Mouse (Mus musculus) adipocyte (in vitro differentiated cells): ENCODE measurements around the gene Osbpl5.

Experiments
- DNase-seq: peaks from one replicate; pipeline ENCODE4 v3.0.0-alpha.2; 2016; ENCODE audit warnings: low spot score

Osbpl5 gene

DNA sequence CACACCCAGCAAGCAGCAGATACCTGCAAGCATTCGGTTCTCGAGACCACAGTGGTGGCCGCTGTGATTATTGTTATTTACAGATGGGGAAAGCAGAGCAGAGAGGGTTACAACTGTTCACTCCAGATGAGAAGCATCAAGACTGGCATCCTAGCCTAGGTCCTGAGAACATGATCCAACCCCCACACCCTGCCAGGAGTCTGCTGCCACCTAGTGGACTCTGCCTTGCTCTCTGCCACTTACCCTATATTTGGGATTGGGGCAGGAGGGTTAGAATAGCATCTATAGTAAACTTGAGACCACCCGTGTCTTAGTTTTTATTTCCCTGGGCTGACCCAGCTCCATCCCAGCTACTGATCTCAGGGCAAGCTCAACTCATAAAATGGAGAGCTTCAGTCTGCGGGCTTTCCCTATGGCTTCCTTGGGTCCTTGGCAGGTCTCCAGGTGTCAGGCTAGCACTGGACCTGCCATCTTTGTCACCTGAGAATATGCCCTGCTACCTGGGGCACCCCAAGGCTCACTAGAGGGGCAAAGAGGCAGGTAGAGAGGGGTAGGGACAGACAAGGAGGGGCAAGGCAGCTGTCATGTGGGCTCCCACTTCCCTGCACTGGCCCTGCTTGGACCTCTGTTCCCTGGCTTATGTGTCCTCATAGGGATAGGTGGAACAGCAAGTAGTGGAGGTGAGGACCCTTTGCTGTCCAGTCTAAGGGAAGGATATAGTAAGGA is 2.6 kb downstream of the Osbpl5 start:
- DNase-seq = peak; percentile 83

DNA sequence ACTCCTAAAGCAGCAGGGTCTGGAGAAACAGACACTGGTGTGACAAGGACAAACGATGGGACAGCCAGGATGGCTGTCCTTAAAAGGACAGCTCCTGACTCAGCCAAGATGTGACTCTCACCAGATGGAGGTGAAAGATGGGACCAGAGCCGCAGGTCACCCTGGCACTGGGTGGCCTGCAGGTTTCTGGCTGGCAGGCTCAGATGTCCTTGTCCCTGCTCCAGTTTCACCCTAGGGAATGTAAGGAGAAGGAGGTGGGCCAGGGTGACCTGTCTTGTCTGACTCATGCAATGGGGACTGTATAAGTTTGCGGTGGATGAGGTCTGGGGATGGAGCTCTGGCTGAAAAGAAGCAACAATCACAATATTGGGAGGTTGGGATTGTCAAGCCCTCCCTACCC is 4.2 kb downstream of the Osbpl5 start:
- DNase-seq = no peak

DNA sequence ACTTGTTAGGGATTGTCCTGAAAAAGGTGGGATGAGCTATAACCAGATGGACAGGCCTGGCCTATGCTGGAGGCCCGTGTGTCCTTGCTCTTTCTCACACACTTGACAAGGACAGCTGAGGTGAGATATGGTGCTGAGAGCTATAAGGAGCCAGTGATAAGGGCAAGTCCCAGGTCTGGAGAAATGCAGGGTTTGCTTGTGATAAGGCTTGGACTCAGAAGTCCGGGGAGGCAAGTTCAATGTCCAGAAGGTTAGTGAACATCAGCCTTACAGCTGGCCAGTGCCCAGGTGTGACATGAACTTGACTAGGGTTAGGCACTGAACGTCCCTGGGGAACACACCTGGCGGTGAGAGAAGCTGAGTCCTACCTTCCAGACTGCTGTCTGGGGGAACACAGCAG is 4.7 kb downstream of the Osbpl5 start:
- DNase-seq = no peak

DNA sequence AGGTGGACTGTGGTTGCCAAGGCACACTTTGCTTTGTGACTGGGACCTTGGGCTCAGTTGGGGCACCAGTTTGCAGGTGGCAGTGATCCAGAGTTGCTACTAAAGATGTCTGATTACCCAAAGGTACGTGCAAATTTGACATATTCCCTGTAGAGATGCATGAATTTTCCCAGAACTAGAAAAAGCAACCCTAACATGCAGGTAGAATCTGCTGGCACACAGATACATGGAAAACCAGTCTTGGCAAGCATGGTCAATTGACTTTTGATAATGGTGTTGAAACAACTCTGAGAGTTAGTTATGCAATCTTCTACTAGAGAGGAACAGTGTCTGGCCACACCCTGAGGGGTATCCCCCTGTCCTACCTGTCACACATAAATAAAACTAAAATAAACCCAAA is 5.4 kb downstream of the Osbpl5 start:
- DNase-seq = no peak

DNA sequence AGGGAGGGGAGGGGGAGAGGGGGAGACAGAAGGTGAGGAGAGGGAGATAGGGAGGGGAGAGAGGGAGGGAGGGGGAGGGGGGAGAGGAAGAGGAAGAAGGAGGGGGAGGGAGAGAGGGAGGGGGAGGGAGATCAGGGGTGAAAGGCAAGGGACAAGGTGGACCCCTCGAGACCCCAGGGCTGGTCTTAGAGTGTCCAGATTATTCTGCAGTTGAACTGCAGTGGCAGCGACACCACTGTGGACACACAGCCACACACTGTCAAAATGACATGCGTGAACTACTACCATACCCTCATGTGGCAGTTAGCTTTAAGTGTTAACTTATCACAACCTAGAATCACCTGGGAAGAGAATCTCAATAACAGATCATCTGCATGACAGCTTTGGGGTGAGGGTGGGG is 7.7 kb downstream of the Osbpl5 start:
- DNase-seq = no peak

DNA sequence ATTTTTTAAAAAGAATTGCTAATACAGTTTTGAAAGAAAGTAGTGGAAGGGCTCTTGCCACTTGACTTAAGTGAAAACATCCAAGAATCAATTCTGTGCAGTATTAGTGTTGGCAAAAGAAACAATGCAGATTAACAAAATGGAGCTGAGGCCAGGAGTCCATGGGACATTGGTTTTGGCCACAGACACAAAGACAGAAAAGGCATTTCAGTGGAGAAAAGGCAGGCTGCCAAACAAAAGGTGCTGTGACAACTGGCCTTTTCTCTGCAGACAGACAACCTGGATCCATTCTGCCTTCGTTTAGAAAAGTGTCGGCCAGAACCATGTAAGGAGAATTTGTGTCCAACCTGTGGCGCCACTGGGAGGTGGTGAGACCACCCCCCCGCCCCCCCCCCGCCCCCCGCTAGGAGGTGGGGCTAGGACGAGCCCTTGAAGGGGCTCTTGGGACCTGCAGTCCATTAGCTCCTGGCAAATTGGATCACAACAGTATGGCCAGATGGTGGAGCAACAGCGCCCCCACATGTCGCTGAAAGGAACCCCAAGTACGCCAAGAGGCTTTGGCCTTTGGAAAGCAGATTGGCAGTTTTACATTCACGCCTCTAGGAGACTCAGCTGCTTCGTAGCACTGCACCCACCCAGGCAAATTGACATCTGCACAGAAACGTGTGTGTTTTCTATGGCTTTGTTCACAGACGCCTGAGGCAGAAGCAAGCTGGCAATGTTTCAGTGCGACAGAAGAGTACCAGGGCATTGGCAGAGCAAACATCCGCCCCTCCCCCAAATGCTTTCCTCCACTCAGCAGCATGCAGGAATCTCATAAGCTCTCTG is 8.5 kb downstream of the Osbpl5 start:
- DNase-seq = peak; percentile 86

DNA sequence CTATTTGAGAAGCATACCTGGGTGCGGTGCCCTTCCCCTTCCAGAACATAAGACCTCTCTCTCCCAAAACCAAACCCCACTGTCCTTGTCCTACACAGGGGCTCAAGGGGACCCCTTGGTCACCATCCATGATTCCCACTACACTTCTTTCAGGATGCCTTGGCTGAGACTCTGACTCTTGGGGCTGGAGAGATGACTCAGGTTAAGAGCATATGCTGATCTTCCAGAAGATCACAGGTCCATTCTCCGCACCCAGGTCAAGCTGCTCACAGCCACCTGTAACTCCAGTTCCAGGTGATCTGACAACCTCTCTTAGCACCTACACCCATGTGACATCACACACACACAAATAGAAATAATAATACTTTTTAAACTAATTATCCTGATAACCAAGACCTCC is 16.1 kb downstream of the Osbpl5 start:
- no peak for DNase-seq

DNA sequence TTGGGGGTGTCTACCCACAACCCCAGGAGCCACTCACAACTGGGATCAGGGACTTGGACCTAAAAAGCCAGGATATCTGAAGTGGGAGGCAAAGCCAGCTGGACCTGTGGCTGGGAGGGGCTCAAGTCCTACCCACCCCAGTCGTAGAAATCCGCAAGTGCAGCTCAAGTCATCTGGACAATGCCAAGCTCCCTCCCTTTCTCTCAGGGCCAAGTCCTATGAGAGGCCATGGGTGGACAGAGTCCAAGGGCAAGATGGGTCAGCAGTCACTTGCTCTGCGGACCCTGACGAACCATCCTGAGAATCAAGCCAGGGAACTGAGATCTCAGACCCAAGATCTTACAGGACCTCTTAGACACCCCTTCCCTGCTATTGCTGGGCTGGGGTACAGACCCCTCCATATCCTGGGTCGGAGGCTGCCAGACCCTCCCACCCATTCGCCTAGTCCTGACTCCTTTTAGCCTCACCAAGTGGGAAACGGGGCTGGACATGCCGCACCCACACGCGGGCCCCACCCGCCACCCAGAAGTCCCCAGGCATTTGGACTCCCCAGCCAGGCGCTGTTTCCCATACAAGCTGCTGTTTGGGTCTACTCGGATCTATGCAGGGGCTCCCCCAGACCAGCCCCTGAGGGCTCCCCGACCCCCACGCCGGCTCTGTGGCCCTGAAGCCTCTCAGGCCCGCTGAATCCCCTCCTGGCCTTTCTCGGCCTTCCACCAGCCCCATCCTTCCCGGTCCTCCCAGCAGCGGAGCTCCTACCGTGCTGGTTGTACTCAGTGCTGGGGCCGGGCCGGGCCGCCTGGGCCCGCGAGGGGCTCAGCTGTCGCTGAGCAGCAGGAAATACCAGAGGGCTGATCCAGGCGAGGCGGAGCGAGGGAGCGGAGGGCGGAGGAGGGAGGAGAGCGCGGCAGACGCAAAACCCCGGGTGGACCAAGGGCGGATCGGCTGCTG is 17.0 kb downstream of the Osbpl5 start:
- peak; percentile 65 for DNase-seq

DNA sequence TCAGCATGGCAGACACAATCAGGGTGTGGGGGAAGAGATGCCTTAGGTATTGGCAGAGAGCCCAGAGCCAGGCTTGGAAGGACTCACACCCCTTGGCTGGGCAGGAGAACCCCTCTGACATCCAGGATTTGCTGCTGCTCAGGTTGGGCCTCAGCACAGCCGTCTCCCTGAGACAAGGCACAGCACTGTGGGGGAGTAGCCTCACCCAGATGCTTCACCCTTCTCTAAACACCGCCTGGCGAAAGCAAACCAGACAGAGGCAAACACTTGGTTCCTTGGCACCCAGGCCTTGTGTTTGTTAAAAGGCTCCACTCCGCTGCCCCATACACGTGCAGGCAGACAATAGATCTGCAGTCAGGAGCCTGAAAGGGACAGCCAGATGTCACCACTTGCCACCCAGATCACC is 18.2 kb downstream of the Osbpl5 start:
- no peak for DNase-seq

DNA sequence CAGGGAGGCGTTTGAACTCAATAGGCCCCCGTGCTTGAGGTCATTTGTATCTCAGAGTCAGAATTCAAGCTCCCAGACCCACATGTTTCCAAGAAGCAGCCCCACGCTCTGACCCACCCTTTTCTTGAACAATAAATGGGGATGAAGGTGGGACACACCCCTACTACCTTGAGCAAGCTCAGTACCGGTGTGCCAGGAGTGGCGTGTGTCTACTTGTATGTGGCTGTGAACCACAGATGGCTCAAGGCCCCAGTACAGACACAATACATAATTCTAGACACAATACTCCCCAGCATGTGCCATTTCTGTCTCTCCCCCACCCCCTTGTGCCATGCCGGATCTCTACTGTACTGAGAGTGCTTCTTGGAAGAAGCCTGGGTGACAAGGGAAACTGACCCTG is 18.6 kb downstream of the Osbpl5 start:
- no peak for DNase-seq

DNA sequence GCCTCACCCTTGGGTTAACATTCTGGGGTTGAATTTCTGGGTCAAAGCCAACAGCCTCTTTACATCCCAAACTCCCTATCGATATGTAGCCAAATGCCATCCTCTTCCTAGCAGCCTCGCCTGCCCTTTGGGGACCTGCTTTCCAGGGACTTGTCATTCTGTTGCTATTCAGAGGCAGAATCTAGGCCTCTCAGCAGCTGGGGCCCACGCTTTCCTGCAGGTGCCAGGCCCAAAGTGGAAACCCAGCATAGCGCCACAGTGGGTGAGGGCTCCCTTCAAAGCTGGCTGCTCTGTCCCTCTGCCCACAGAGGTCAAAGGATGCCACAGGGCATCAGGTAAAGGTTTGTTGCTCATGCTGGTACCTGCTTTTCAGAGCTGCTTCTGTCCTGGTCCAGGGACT is 23.0 kb downstream of the Osbpl5 start:
- no peak for DNase-seq

DNA sequence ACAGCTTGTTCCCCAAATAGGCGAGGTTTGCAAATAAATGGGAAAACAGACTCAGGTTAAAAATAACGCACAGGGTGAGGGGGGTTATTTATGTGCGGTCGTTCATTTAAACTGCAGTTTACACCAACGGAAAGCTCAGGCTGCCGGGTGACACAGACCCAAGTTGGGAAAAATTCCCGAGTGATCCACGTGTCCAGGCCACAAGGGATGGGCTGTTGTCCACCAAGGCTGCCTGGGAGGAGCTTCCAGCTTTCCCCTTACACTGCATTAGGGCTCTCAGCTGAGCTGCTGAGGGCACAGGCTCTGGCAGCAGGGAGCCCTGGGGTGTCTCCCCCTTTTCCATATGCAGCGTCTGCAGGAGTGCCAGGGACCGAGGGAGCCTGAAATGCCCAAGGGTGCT is 26.9 kb downstream of the Osbpl5 start:
- no peak for DNase-seq

DNA sequence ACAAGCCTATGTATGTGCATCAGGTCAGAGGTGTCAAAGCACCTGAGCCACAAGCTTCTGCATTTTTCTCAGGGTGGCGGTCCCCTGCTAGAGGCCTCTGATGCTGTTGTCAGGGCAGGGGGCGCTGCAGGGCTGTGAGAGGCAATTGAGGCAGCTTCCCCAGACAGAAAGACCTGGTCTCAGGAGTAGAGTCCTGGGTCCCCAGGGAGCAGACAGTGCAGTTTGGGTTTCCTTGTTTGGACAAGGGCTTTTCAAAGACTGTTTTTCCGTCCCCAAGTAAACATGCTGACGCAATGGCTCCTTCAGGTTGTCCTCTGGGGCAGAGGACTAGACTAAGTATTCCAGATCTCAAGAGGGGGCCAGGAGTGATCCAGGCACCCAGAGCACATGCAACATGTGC is 30.4 kb downstream of the Osbpl5 start:
- DNase-seq = no peak

DNA sequence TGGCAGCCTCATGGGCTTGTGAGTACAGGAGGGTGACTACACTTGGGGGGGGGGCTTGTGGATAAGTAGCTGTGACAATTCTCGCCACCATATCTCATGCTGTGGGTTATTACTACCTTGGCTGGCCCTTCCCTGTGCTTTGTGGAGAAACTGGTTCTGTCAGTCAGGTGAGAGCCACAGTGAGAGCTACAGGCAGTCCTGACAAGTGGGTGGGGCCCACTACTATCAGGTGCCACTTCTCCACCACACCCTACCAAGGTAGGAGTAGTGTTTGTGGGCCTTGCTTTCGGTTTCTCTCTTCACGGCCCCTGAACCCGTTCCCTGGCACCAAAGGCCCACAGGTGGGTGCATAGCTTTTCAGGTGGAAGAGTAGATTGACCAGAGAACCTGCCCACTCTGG is 32.9 kb downstream of the Osbpl5 start:
- no peak for DNase-seq

DNA sequence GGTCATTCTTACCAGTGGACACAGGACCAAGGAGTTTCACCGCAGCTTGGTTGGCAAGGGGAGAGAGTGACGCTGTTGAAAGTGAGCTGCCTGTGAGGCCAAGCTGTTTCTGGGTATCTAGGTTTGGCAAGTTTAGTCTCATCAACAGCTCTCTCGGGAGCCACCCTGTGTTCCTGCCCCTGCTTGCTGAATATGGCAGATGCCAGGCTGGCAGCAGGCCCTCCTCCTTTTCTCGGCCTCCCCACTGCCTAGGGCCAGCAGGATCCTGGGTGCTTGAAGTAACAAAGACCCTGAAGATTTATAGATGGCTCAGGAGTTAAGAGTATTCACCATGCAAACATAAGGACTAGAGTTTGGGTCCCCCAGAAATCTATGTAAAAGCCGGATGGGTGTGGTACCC is 34.1 kb downstream of the Osbpl5 start:
- DNase-seq = no peak

DNA sequence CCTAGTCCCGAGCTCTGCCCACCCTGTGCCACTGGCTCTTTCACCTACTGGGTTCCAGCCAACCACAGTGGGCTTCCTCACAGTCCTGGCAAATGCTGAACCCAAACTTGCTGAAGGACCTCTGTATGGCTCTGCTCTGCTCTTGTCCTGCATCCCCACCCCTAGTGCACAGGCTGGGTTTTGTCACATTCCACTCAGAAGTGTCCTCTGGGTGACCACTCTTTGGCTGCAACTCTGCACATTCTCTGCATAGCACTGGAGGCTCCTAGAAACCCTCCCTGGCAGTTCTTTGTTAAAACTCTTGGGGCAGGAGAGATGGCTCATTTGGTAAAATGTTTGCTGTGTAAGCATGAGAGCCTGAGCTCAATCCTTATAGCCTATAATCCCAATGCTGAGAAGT is 39.0 kb downstream of the Osbpl5 start:
- no peak for DNase-seq

DNA sequence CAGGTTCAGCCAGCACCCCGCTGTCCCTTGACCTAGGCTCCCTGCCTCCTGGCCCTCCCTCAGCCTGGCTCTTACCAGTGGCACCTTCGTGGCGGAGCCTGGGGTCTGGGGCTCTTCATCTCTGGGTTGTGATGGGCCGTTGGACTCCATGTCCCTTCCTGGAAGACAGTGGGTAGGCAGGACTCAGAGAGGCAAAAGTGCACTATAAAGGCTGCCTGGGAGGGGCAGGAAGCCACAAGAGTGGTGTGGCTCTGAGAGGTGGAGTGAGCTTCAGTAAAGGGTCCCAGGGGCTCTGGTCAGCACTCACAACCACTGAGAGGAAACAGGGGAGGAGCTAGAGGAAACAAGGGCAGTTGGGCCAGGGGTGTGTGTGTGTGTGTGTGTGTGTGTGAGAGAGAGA is 43.4 kb downstream of the Osbpl5 start:
- no peak for DNase-seq

DNA sequence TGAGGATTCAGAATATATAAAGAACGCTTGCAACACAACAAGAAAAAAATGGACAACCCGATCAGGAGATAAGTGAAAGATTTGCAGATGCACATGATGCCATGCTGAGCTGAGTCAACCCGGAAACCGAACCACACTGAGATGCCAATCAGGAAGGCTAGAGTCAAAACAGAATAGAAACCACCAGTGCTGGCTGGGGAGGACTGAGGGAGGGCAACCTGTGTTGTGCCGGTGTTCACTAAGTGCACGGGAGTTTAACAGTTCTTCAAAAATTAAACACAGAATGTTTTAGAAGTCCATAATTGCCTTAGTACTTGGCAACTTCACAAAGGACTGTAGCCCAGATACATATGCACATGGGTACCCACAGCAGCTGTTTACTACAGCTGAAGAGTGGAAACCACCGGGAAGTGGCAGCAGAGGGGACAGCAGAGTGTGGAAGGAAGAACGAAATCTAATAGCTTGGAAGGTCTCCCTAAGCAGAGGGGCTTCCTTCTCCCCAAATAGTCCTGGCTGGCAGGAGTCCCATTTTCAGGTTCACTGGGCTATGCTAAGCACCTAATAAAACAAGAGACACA is 43.9 kb downstream of the Osbpl5 start:
- DNase-seq = no peak

DNA sequence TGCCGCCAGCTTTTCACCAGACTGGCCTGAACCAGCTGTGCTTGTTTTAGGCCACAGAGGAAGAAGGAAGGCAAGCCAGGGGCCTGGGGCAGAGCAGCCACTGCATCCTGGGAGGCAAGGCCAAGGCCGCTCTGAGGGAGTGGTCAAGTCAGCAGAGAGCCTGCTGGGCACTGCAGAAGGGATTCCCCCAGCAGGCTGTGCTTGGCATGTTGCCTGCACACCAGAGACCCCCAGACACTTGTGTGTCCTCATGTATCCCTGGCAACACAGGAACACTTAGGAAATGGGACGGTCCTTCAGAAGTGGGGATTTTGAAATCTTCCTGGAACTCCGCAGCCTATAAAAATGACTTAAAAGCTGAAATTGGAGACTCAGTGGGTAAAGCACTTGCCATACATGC is 44.8 kb downstream of the Osbpl5 start:
- DNase-seq = no peak

DNA sequence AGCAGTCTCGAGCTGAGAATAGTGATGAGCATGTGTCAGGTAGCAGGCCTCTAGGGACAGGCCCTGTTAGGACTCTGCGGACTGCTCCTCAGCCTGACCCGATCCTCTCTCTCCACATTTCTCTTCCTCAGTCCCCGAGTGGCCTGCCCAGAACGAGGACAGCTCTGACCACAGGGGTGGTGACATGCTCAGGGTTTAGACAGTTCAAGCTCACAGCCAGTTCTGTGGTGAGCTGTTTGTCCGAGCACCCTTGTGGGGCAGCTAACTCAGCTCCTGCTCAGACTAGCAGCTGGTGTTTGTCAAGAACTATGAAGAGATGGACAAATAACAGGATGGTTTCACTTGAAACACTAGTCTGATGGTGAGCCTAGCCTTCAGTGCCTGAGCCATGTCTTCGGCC is 45.4 kb downstream of the Osbpl5 start:
- DNase-seq = no peak

DNA sequence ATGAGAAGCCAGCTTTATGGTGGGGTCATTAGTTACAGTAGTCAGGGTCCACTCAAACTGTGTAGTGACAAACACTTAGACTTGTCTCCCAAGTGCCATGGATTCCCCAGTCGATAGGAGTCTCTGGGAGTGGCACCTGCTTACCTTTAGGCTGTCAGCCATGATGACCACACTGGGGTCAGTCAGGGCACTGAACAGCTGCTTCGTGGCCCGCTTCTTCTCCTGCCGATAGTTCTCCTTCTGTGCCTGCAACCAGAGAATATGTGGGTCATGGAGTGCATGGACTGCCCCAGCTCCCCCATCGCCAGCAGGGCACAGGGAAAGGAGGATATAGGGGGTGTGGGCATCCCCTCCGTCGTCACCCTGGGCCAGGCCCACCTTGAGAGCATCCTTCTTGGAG is 47.4 kb downstream of the Osbpl5 start:
- no peak for DNase-seq
